Mouse (Mus musculus): ENCODE measurements around the gene Znfx1.

Znfx1 gene

GRCm38 (mm10) chr2:166991945-166992344 is 70.9 kb downstream of the Znfx1 start:
- no peak for DNase-seq

DNA sequence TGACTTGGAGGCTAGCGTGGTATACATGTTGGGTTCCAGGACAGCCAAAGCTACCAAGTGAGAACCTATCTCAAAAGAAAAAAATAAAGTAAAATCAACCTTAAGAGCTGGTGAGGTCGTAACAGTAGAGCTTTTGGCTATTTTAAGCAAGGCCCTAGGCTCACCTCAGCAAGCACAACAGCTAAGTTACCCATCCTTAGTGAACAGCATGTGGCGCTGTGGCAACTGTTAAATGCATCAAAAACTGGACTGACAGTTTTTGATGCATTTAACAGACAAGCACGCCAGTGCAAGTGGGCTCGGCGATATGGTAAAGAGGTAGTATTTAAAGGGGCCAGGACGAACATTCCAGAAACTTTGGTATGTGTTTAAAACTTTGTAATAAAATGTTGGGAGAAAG is 72.0 kb downstream of the Znfx1 start:
- no peak for DNase-seq

Measured in lung, postnatal 4 days (tissue).